Mouse (Mus musculus) intestine, embryonic 14.5 days (tissue): ENCODE measurements at regions not wholly inside any gene's neighbourhood (a gene's known extent, or its start where the extent isn't known, plus 50 kb on each side); places are given as distances from the start of the nearest gene placed in this dataset.

ENCODE experiments used
- ATAC-seq: fragments of 200-750 bp; cut with Nextera tagmentation; replicated peaks from 2 replicates; pipeline ENCODE4 v1.8.0; 2017; ENCODE audit warnings: low read depth, moderate number of reproducible peaks, moderate TSS enrichment, moderate library complexity; ENCODE audit not compliant: low FRiP score, low TSS enrichment
- DNase-seq: peaks from one replicate; pipeline ENCODE4 v3.0.0-alpha.2; 2018; ENCODE audit warnings: low spot score
- H3K27ac ChIP-seq: fragments of 300-500 bp; sonication (generic); 2 replicates; pipeline ENCODE4 v1.5.1; 2014; ENCODE audit warnings: low read depth, mild to moderate bottlenecking, control low read depth
- H3K27me3 ChIP-seq: fragments of 300-500 bp; sonication (generic); replicated peaks from 2 replicates; pipeline ENCODE4 v1.6.1; 2014; ENCODE audit warnings: low read length, control low read depth; ENCODE audit not compliant: control insufficient read depth, insufficient read depth
- H3K36me3 ChIP-seq: fragments of 300-500 bp; sonication (generic); 2 replicates; pipeline ENCODE4 v1.6.1; 2014; ENCODE audit warnings: low read length, control low read depth; ENCODE audit not compliant: control insufficient read depth, insufficient read depth
- H3K4me1 ChIP-seq: fragments of 300-500 bp; sonication (generic); replicated peaks from 2 replicates; pipeline ENCODE4 v1.6.1; 2014; ENCODE audit warnings: low read length, control low read depth, mixed read lengths; ENCODE audit not compliant: control insufficient read depth, insufficient read depth
- H3K4me2 ChIP-seq: fragments of 300-500 bp; sonication (generic); 2 replicates; pipeline ENCODE4 v1.6.1; 2014; ENCODE audit warnings: low read length
- H3K4me3 ChIP-seq: fragments of 300-500 bp; sonication (generic); 2 replicates; pipeline ENCODE4 v1.5.1; 2014; ENCODE audit warnings: low read depth, low read length, control low read depth, mixed read lengths
- H3K9ac ChIP-seq: fragments of 300-500 bp; sonication (generic); 2 replicates; pipeline ENCODE4 v1.6.1; 2014; ENCODE audit warnings: mild to moderate bottlenecking, low read length
- H3K9me3 ChIP-seq: fragments of 300-500 bp; sonication (generic); 2 replicates; pipeline ENCODE4 v1.6.1; 2016; ENCODE audit warnings: low read length, control low read depth; ENCODE audit not compliant: control insufficient read depth
- WGBS: fragments of 180-500 bp; shearing (Covaris S2); extraction: QIAGEN DNeasy Blood & Tissue Kit; methylation state at CpG from one replicate; pipeline ENCODE4 v1.1.7; 2014; 5-methylcytosine and 5-hydroxymethylcytosine counted together

DNA sequence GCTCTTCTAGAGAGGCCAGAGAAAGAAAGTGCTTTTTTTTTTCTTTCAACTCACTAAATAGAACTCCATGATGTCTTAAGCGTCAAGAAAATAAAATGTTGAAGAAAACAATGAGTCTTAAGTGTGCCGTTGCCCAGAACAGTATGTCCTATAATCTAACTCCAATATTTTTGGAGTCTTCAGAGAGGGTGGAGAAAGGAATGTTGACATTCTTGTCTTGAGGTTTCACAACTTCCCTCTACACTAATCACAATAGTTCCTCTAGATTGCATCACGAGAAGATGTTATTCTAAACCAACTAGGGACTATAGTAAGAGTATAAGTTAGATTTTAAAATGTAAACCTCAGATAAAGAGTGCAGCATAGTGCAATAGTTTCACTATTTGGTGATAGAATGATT, 367.1 kb upstream of the Kif2a start:
- ATAC-seq, result no peak
- Histone ChIP-seq H3K9ac (no peak overlapping the region), H3K27ac (no peak overlapping the region), H3K4me1 (no peaks in the 10 kb centered on the region), H3K36me3 (no peaks in the 10 kb centered on the region), H3K9me3 (no peaks in the 10 kb centered on the region), H3K4me3 (no peak overlapping the region), H3K27me3 (no peaks in the 10 kb centered on the region), H3K4me2 (no peak overlapping the region)
- WGBS, result 74% methylated on average over 3 of the region's 3 CpGs
- no peak for DNase-seq

DNA sequence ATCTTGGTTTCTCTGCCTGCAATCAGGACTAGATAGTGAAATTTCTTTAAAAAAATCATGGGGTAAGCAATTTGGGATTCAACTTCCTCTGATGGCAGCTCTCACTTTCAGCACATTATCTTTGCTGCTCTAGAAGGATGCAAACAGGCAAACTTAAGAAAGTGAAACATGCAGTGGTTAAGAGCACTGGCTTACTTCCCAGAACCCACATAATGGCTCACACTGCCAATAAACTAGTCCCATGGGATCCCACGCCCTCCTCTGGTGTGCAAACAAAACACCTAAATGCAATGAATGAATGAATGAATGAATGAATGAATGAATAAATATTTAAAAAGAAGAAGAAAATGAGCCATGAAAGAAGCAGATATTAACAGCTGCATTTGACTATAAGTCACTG, 356.1 kb upstream of the Kif2a start:
- H3K9me3 ChIP-seq, result no peaks in the 10 kb centered on the region
- H3K36me3 ChIP-seq, result no peaks in the 10 kb centered on the region
- 65% methylated on average over 1 of the region's 1 CpGs for WGBS
- no peaks in the 10 kb centered on the region for H3K4me1 ChIP-seq
- no peak overlapping the region for H3K4me2 ChIP-seq
- DNase-seq, result no peak
- no peak overlapping the region for H3K9ac ChIP-seq
- no peak overlapping the region for H3K27ac ChIP-seq
- no peak overlapping the region for H3K4me3 ChIP-seq
- no peak for ATAC-seq
- no peaks in the 10 kb centered on the region for H3K27me3 ChIP-seq

DNA sequence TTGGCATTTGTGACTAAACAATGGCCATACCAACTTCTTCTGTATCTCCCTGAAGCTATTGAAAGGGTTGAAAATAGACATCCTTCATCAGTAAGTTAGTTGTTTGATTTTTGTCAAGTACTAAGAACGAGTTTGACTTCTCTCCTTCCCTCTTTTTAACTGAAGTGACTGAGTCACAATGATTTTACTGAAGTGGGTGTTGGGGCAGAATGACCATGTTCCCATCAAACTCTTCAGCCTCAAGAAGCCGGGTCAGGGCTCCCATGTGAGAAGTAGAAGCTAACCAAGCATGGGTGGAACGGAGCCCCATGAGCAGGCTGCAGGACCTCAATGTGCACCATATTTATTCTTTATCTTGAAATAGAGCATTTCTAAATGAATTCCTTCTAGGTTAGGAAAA, 350.7 kb upstream of the Kif2a start:
- no peak for DNase-seq
- Histone ChIP-seq H3K4me1 (no peaks in the 10 kb centered on the region), H3K9me3 (no peaks in the 10 kb centered on the region), H3K9ac (no peak overlapping the region), H3K4me3 (no peak overlapping the region), H3K36me3 (no peaks in the 10 kb centered on the region), H3K27ac (no peak overlapping the region), H3K27me3 (no peaks in the 10 kb centered on the region), H3K4me2 (no peak overlapping the region)
- 83% methylated on average over 3 of the region's 3 CpGs for WGBS
- no peak for ATAC-seq

- DNase-seq, result no peak
- no peaks in the 10 kb centered on the region for H3K36me3 ChIP-seq
- no peak overlapping the region for H3K27ac ChIP-seq
- no peaks in the 10 kb centered on the region for H3K9me3 ChIP-seq
- ATAC-seq, result no peak
- no peak overlapping the region for H3K4me2 ChIP-seq
- no peak overlapping the region for H3K4me3 ChIP-seq
- H3K9ac ChIP-seq, result no peak overlapping the region
- no peaks in the 10 kb centered on the region for H3K4me1 ChIP-seq
- 37% methylated on average over 17 of the region's 17 CpGs for WGBS
- no peaks in the 10 kb centered on the region for H3K27me3 ChIP-seq
These were observed 350.0 kb upstream of the Kif2a start for GRCm38 (mm10) chr13:107371616-107372582.

- Histone ChIP-seq H3K27ac (no peak overlapping the region), H3K9ac (no peak overlapping the region), H3K27me3 (no peaks in the 10 kb centered on the region), H3K9me3 (no peaks in the 10 kb centered on the region), H3K36me3 (no peaks in the 10 kb centered on the region), H3K4me3 (no peak overlapping the region), H3K4me2 (no peak overlapping the region), H3K4me1 (no peaks in the 10 kb centered on the region)
- DNase-seq (no peak), ATAC-seq (no peak)
- WGBS, result 94% methylated on average over 9 of the region's 9 CpGs
These were observed 345.7 kb upstream of the Kif2a start for GRCm38 (mm10) chr13:107367639-107368038.

GRCm38 (mm10) chr13:107365766-107366165, 343.8 kb upstream of the Kif2a start:
- no peak overlapping the region for H3K27ac ChIP-seq
- 77% methylated on average over 6 of the region's 6 CpGs for WGBS
- H3K4me3 ChIP-seq, result no peak overlapping the region
- no peak overlapping the region for H3K4me2 ChIP-seq
- DNase-seq, result no peak
- ATAC-seq, result no peak
- no peaks in the 10 kb centered on the region for H3K4me1 ChIP-seq
- no peak overlapping the region for H3K9ac ChIP-seq
- H3K27me3 ChIP-seq, result no peaks in the 10 kb centered on the region
- H3K9me3 ChIP-seq, result no peaks in the 10 kb centered on the region
- no peaks in the 10 kb centered on the region for H3K36me3 ChIP-seq

DNA sequence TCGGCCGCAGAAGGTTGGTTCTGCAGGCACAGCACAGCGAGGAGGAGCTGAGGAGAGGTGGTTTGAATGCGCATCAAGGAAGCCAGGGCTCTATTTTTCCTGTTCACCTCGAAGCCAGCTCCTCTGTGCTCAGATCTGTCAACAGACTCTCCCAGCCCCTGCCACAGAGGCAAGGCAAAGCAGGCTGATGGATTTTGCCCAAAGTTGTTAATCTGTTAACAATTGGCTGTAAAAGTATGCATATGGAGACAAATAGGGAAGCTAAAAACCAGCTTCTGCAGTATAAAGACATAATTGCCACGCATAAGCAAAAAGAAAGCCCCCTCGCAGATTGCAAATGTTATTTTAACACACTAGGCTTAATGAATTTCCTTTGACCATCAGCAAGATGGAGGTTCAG, 343.3 kb upstream of the Kif2a start:
- H3K9ac ChIP-seq, result no peak overlapping the region
- no peaks in the 10 kb centered on the region for H3K9me3 ChIP-seq
- H3K4me1 ChIP-seq, result no peaks in the 10 kb centered on the region
- no peak overlapping the region for H3K27ac ChIP-seq
- H3K4me3 ChIP-seq, result no peak overlapping the region
- no peak for ATAC-seq
- 78% methylated on average over 7 of the region's 7 CpGs for WGBS
- no peak for DNase-seq
- no peak overlapping the region for H3K4me2 ChIP-seq
- H3K27me3 ChIP-seq, result no peaks in the 10 kb centered on the region
- H3K36me3 ChIP-seq, result no peaks in the 10 kb centered on the region

- Histone ChIP-seq H3K9me3 (no peaks in the 10 kb centered on the region), H3K4me2 (no peak overlapping the region), H3K27ac (no peak overlapping the region), H3K4me3 (no peak overlapping the region), H3K27me3 (no peaks in the 10 kb centered on the region), H3K4me1 (no peaks in the 10 kb centered on the region), H3K9ac (no peak overlapping the region), H3K36me3 (no peaks in the 10 kb centered on the region)
- WGBS, result 71% methylated on average over 8 of the region's 8 CpGs
- DNase-seq, result no peak
- ATAC-seq, result no peak
These were observed 341.1 kb upstream of the Kif2a start for GRCm38 (mm10) chr13:107362806-107363687.
